Mouse (Mus musculus) lung, embryonic 14.5 days (tissue): ENCODE measurements around the gene Acss2. TPM values are rescaled to one million over a fixed set of nuclear protein-coding genes. Genes with fewer than 3 reads are reported as not detected.

ENCODE experiments used
- ATAC-seq: fragments of 200-750 bp; cut with Nextera tagmentation; 2 replicates; pipeline ENCODE4 v1.8.0; 2017; ENCODE audit warnings: mild to moderate bottlenecking, moderate TSS enrichment, moderate library complexity; ENCODE audit not compliant: insufficient read depth
- DNase-seq: peaks from one replicate; pipeline ENCODE4 v3.0.0-alpha.2; 2015
- H3K27ac ChIP-seq: fragments of 300-500 bp; sonication (generic); 2 replicates; pipeline ENCODE4 v1.5.1; 2014; ENCODE audit warnings: low read depth, mild to moderate bottlenecking, moderate library complexity
- H3K27me3 ChIP-seq: fragments of 300-500 bp; sonication (generic); 2 replicates; pipeline ENCODE4 v1.6.1; 2014; ENCODE audit warnings: low read length, control low read depth; ENCODE audit not compliant: insufficient read depth
- H3K36me3 ChIP-seq: fragments of 300-500 bp; sonication (generic); 2 replicates; pipeline ENCODE4 v1.6.1; 2014; ENCODE audit warnings: control low read depth; ENCODE audit not compliant: insufficient read depth
- H3K4me1 ChIP-seq: fragments of 300-500 bp; sonication (generic); 2 replicates; pipeline ENCODE4 v1.6.1; 2014; ENCODE audit warnings: antibody characterized with exemption, control low read depth; ENCODE audit not compliant: insufficient read depth
- H3K4me2 ChIP-seq: fragments of 300-500 bp; sonication (generic); 2 replicates; pipeline ENCODE4 v1.6.1; 2014; ENCODE audit warnings: mild to moderate bottlenecking
- H3K4me3 ChIP-seq: fragments of 300-500 bp; sonication (generic); 2 replicates; pipeline ENCODE4 v1.5.1; 2014; ENCODE audit warnings: low read depth, low read length
- H3K9ac ChIP-seq: fragments of 300-500 bp; sonication (generic); 2 replicates; pipeline ENCODE4 v1.6.1; 2014
- H3K9me3 ChIP-seq: fragments of 300-500 bp; sonication (generic); 2 replicates; pipeline ENCODE4 v1.6.1; 2016; ENCODE audit warnings: low read depth, low read length, control low read depth
- CTCF ChIP-seq: IDR thresholded peaks from 2 replicates; pipeline ENCODE4 v1.5.1; 2016; ENCODE audit warnings: antibody characterized with exemption, low read depth
- WGBS: fragments of 180-500 bp; shearing (Covaris S2); extraction: QIAGEN DNeasy Blood & Tissue Kit; methylation state at CpG from one replicate; pipeline ENCODE4 v1.1.7; 2014; 5-methylcytosine and 5-hydroxymethylcytosine counted together
- polyA plus RNA-seq: library from polyadenylated mRNA; unstranded; fragments of >200 nt; fragmentation: Nextera tagmentation; extraction: Ambion mirVana; gene quantifications from 2 replicates; pipeline ENCODE4 v1.2.1, GENCODE M21; 2014

Gene Acss2
- polyA plus RNA-seq, 1 experiment from 2014 or later, result 7.5 TPM

DNA sequence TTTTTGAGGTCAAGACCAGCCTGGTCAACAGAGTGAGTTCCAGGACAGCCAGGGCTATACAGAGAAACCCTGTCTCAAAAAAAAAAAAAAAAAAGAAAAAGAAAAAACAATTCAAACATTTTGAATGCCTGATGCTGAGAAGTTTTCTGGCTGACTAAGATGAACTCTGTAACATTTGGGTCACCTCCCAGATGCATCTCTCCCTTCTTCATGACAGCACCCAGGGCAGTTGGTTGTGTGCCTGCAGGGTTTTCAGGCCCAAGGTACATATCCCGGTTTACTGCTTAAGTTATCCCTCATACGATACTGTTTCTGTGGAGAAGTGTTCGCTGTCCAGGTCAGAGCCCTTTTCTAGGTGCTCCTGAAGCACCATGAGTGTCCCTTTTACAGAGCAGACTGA lies 62.6 kb downstream of the Acss2 start:
- DNase-seq (no peak), ATAC-seq (no peak)
- H3K4me3 ChIP-seq, result no peak overlapping the region
- H3K36me3 ChIP-seq, result no peaks in the 10 kb centered on the region
- no peak overlapping the region for H3K4me2 ChIP-seq
- H3K27ac ChIP-seq, result no peak overlapping the region
- H3K27me3 ChIP-seq, result no peaks in the 10 kb centered on the region
- no peak overlapping the region for H3K9ac ChIP-seq
- no peak for TF ChIP-seq CTCF
- 90% methylated on average over 3 of the region's 3 CpGs for WGBS
- H3K9me3 ChIP-seq, result no peaks in the 10 kb centered on the region
- H3K4me1 ChIP-seq, result no peaks in the 10 kb centered on the region

DNA sequence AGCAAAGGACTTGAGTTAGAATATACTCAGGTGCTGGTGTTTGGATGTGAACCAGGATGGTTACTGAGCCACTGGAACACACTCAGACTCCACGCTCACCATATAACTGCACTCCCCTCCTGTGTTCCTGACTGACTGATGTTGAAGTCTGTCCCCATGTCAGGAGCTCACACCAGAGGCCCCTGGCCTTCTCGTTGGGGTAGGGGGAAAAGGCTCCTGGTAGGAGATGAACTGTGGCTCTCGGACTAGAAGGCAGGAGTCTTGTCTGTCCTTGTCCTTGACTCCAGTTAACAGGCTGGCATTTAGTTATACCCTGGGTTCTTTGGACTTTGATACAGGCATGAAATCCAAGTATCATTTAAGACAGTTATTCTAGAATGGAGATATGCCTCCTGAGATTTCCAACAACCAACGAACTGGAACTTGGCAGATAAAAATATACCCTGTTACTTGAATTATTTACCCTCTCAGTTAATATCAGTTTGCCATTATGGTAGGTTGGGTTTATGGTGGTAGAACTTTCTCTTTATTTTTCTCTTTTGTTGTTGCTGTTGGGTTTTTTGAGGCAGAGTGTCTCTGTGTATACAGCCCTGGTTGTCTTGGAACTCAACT lies 64.7 kb downstream of the Acss2 start:
- Histone ChIP-seq H3K4me3 (no peak overlapping the region), H3K4me1 (no peaks in the 10 kb centered on the region), H3K9me3 (no peaks in the 10 kb centered on the region), H3K36me3 (no peaks in the 10 kb centered on the region), H3K4me2 (no peak overlapping the region), H3K27me3 (no peaks in the 10 kb centered on the region), H3K27ac (no peak overlapping the region), H3K9ac (no peak overlapping the region)
- DNase-seq (no peak), ATAC-seq (no peak)
- WGBS, result 70% methylated on average over 4 of the region's 4 CpGs
- TF ChIP-seq CTCF, result no peak

DNA sequence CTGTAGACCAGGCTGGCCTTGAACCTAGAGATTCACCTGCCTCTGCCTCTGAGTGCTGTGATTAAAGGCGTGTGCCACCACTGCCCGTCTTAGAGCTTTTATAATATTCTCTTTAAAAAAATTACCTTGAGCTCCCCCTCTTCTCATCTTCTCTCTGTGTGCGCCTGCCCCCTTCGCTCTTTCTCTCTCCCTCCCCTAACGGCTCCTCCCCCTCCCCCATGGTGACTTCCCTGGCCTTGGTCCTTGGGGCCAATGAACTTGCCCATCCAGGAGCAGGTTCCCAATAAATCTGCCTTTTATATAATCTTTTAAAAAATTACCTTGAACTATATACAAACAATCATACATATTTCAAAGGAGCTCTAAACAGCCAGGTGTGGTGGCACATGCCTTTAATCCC lies 65.2 kb downstream of the Acss2 start:
- 77% methylated on average over 5 of the region's 5 CpGs for WGBS
- H3K9me3 ChIP-seq, result no peaks in the 10 kb centered on the region
- H3K27me3 ChIP-seq, result no peaks in the 10 kb centered on the region
- no peak overlapping the region for H3K4me3 ChIP-seq
- no peak for TF ChIP-seq CTCF
- H3K27ac ChIP-seq, result no peak overlapping the region
- no peak overlapping the region for H3K4me2 ChIP-seq
- DNase-seq (no peak), ATAC-seq (no peak)
- no peaks in the 10 kb centered on the region for H3K4me1 ChIP-seq
- H3K36me3 ChIP-seq, result no peaks in the 10 kb centered on the region
- no peak overlapping the region for H3K9ac ChIP-seq

DNA sequence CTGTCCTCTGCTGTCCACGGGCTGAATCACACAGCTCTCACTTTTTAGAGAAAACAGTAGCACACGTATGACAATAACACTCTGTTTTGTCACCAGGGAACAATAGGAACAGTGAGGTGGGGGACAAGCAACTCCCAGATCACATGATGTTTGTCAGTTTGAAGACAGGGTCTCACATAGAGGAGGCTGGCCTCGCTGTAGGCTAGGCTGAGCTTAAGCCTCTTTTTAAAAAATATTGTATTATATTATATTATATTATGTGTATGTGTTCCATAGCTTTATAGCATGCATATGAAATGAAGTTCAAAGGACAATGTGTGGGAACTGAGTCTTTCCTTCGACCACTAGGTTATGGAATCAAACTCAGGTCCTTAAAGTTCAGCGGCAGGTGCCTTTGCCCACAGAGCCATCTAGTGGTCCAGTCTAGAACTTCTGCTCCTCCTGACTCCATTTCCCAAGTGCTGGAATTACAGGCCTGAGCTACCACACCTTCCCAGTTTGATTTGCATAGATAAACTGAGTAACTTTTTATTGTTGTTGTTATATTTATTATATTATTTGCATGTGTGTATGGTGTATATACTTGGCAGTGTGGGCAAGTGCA lies 66.3 kb downstream of the Acss2 start:
- H3K9ac ChIP-seq, result no peak overlapping the region
- H3K27ac ChIP-seq, result no peak overlapping the region
- H3K4me1 ChIP-seq, result no peaks in the 10 kb centered on the region
- DNase-seq (peak; percentile 83), ATAC-seq (0 out of 2 replicates have a peak, but pooled peaks have one; percentile 41)
- WGBS, result 49% methylated on average over 5 of the region's 5 CpGs
- H3K36me3 ChIP-seq, result no peaks in the 10 kb centered on the region
- no peak overlapping the region for H3K4me3 ChIP-seq
- TF ChIP-seq CTCF, result peak; percentile 88
- no peaks in the 10 kb centered on the region for H3K9me3 ChIP-seq
- H3K27me3 ChIP-seq, result no peaks in the 10 kb centered on the region
- no peak overlapping the region for H3K4me2 ChIP-seq

DNA sequence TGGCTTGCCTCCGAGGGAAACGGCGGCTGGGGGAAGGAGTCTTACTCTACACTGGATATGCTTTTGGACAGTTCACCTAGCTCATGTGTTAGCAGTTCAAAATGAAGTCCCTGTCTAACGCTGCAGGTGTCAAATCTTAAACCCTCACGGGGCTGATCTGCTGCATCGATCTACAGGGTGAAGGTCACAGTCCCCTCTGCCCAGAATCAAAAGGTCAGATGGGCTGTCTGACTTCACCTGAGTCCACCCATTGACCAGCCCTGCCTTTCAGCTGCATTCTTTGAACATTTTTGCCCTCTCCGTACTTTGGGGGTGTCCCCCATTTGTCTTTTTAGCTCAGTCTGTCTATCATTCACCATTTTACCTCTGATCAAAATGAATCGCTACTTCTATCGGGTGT lies 67.3 kb downstream of the Acss2 start:
- WGBS, result 87% methylated on average over 9 of the region's 9 CpGs
- ATAC-seq, result no peak

DNA sequence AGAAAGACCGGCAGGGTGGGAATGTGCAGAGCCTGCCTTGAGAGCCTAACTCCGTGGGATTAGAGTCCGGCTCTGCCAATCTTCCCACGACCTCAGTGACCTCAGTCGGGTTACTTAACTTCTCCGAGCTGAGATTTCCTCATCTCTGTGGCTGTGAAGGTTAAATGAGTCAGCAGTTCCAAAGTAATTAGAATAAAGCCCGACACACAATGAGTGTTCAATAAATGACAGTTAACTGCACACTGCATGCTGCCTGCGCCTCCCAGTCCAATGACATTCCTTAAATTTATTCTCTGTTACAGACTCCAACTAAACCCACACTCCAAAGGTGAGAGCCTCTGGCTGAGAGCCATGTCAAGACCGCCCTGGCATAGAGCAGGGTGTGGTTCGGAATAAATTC lies 67.7 kb downstream of the Acss2 start:
- ATAC-seq (no peak), DNase-seq (no peak)
- H3K27me3 ChIP-seq, result no peaks in the 10 kb centered on the region
- H3K36me3 ChIP-seq, result no peaks in the 10 kb centered on the region
- H3K4me3 ChIP-seq, result no peak overlapping the region
- no peak overlapping the region for H3K27ac ChIP-seq
- TF ChIP-seq CTCF, result no peak
- no peak overlapping the region for H3K9ac ChIP-seq
- no peak overlapping the region for H3K4me2 ChIP-seq
- WGBS, result 62% methylated on average over 10 of the region's 10 CpGs
- no peaks in the 10 kb centered on the region for H3K4me1 ChIP-seq
- H3K9me3 ChIP-seq, result no peaks in the 10 kb centered on the region

More for the DNA sequence above, 67.3 kb downstream of the Acss2 start:
- Histone ChIP-seq H3K4me3 (no peak overlapping the region), H3K9ac (no peak overlapping the region), H3K9me3 (no peaks in the 10 kb centered on the region), H3K4me2 (no peak overlapping the region), H3K36me3 (no peaks in the 10 kb centered on the region), H3K4me1 (no peaks in the 10 kb centered on the region), H3K27me3 (no peaks in the 10 kb centered on the region), H3K27ac (no peak overlapping the region)
- no peak for DNase-seq
- no peak for TF ChIP-seq CTCF

DNA sequence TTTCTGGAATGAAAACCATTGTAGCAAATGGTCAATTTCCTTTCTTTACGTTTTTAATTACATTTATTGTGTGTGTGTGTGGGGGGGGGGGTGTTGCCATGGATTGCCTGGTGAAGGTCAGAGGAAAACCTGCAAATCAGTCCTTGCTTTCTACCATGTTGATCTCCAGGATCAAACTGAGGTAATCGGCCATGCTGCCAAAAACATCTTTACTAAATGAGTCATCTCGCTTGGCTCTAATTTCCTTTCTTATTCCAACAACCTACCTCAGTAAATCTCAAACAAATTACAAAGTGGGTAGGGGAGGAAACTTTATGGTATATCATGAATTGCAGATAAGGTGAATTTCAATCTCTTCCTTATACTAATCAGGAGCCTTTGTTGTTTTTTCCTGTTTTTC lies 70.4 kb downstream of the Acss2 start:
- DNase-seq (no peak), ATAC-seq (no peak)
- H3K4me2 ChIP-seq, result no peak overlapping the region
- no peaks in the 10 kb centered on the region for H3K9me3 ChIP-seq
- H3K4me3 ChIP-seq, result no peak overlapping the region
- peaks cover 6% of the 10 kb centered on the region; the same call in 1 of the 2 replicates for H3K4me1 ChIP-seq
- no peak overlapping the region for H3K9ac ChIP-seq
- no peak overlapping the region for H3K27ac ChIP-seq
- H3K27me3 ChIP-seq, result no peaks in the 10 kb centered on the region
- no peak for TF ChIP-seq CTCF
- no peaks in the 10 kb centered on the region for H3K36me3 ChIP-seq
- 77% methylated on average over 3 of the region's 3 CpGs for WGBS
